Mouse (Mus musculus) limb, embryonic 12.5 days (tissue): ENCODE results near the gene Capzb. TPM values are rescaled to one million over a fixed set of nuclear protein-coding genes. Genes with fewer than 3 reads are reported as not detected.

ENCODE experiments used
- ATAC-seq: fragments of 200-750 bp; cut with Nextera tagmentation; 2 replicates; pipeline ENCODE4 v1.8.0; 2017; ENCODE audit warnings: low read depth, moderate TSS enrichment; ENCODE audit not compliant: insufficient number of reproducible peaks, insufficient read depth, low FRiP score, low TSS enrichment
- H3K27ac ChIP-seq: fragments of 300-500 bp; sonication (generic); 2 replicates; pipeline ENCODE4 v1.5.1; 2016; ENCODE audit warnings: mild to moderate bottlenecking, moderate library complexity
- H3K27me3 ChIP-seq: fragments of 300-500 bp; sonication (generic); 2 replicates; pipeline ENCODE4 v1.6.1; 2016; ENCODE audit warnings: mild to moderate bottlenecking, moderate library complexity
- H3K36me3 ChIP-seq: fragments of 300-500 bp; sonication (generic); 2 replicates; pipeline ENCODE4 v1.6.1; 2016; ENCODE audit warnings: mild to moderate bottlenecking, moderate library complexity
- H3K4me1 ChIP-seq: fragments of 300-500 bp; sonication (generic); replicated peaks from 2 replicates; pipeline ENCODE4 v1.6.1; 2016
- H3K4me2 ChIP-seq: fragments of 300-500 bp; sonication (generic); 2 replicates; pipeline ENCODE4 v1.6.1; 2016; ENCODE audit warnings: mild to moderate bottlenecking, moderate library complexity
- H3K4me3 ChIP-seq: fragments of 300-500 bp; sonication (generic); replicated peaks from 2 replicates; pipeline ENCODE4 v1.5.1; 2016; ENCODE audit warnings: mild to moderate bottlenecking
- H3K9ac ChIP-seq: fragments of 300-500 bp; sonication (generic); replicated peaks from 2 replicates; pipeline ENCODE4 v1.6.1; 2016; ENCODE audit warnings: mild to moderate bottlenecking, moderate library complexity
- H3K9me3 ChIP-seq: fragments of 300-500 bp; sonication (generic); 2 replicates; pipeline ENCODE4 v1.6.1; 2016; ENCODE audit warnings: mild to moderate bottlenecking, moderate library complexity
- WGBS: fragments of 180-500 bp; shearing (Covaris S2); methylation state at CpG from one replicate; pipeline ENCODE4 v1.1.7; 2016; 5-methylcytosine and 5-hydroxymethylcytosine counted together
- polyA plus RNA-seq: library from polyadenylated mRNA; unstranded; fragments of >200 nt; fragmentation: Nextera tagmentation; extraction: Ambion mirVana; gene quantifications from 2 replicates; pipeline ENCODE4 v1.2.1, GENCODE M21; 2016

The Capzb gene
- polyA plus RNA-seq, 1 experiment from 2014 or later: 390 TPM

DNA sequence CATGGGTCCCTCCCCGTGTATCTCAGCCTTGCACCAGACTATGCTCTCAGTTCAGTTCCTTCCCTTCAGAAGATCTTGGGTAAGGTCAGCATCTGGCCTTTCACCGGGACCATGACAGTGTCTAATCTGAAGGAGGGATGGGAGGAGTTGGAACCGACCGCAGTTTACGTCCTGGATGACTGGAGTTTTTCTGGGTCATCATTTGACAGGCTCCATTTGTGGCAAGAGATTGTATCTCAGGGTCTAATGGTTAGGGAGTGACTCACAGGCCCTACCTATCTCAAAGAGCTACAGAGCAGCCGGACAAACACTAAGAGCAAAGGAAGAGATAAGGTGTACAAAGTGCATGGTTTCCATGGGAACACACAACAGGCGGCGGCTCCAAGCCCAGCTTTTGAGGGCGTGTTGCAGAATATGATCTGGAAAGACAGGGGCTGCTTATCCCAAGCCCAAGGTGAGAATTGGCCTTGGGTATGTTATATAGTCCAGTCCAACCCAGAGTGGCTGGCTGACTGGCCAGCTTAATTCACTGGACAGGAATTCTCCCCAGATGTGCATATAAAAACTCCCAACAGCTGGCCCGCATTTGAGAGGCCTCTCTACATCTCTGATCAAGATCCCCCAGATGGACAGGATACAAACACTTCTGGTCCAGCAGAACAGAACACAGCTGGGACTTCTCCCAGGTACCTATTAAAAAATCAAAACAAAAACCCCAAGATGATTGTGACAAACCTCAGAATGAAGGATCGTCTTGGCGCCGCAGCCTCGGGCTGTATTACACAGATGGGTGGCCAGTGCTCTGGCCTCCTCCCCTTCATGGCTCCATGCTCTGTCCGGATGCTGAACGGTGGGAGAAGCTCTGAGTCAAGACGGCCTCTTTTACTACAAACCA, 12.7 kb upstream of the Capzb start:
- no peak for ATAC-seq
- H3K27ac ChIP-seq: 0 out of 2 replicates have a peak overlapping the region, but pooled peaks have one; percentile 47
- WGBS: 70% methylated on average over 17 of the region's 17 CpGs

DNA sequence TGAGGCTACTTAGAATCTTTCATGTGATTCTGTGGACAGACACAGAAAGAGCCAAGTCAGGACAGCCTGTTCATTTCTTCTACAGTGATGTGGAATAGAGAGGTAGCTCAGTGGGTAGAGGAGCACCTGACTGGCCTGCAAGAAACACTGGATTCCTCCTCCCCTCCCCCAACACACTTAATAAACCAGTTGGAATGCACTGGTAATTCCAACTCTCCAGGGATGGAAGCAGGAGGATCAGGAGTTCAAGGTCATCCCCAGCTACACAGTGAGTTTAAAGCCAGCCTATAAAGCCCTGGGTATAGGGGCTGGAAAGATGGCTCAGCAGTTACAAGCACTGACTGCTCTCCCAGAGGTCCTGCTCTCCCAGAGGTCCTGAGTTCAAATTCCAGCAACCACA, 10.2 kb upstream of the Capzb start:
- Histone ChIP-seq H3K9ac (no peak overlapping the region), H3K4me1 (no peaks in the 10 kb centered on the region; the same call in 1 of the 2 replicates), H3K4me3 (no peak overlapping the region), H3K36me3 (no peaks in the 10 kb centered on the region), H3K27me3 (no peaks in the 10 kb centered on the region), H3K9me3 (peaks cover 10% of the 10 kb centered on the region; the same call in 1 of the 2 replicates), H3K4me2 (no peak overlapping the region), H3K27ac (no peak overlapping the region)
- ATAC-seq: no peak

More for the DNA sequence above, 12.7 kb upstream of the Capzb start:
- Histone ChIP-seq H3K4me1 (peaks cover 4% of the 10 kb centered on the region), H3K4me2 (no peak overlapping the region), H3K9me3 (peaks cover 10% of the 10 kb centered on the region; the same call in 1 of the 2 replicates), H3K27me3 (no peaks in the 10 kb centered on the region), H3K4me3 (no peak overlapping the region), H3K36me3 (no peaks in the 10 kb centered on the region), H3K9ac (no peak overlapping the region)

DNA sequence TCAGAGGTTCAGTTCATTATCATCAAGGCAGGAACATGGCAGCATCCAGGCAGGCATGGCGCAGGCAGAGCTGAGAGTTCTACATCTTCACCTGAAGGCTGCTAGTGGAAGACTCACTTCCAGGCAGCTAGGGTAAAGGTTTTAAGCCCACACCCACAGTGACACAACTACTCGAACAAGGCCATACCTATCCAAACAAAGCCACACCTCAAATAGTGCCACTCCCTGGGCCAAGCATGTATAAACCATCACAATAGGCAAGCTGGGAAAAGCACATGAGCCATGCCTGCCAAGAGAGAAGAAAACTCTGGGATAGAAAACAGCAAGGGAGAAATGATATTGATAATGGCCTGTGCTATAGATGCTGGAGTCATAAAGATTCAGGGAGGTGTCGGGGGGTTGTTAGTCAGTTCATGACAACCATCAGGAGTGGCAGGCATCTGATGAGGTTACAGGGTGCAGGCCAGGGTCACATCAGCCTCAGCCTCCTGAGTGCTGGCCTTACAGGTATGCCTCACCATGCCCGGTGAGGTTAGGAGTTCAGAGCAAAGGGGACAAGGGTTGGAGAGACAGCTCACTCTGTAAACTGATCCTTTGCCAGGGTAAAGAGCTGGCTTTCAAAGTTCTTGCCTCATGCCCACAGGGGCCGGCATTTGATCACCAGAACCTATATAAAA, 6.8 kb upstream of the Capzb start:
- Histone ChIP-seq H3K36me3 (no peaks in the 10 kb centered on the region), H3K4me2 (no peak overlapping the region), H3K27me3 (no peaks in the 10 kb centered on the region), H3K4me1 (peaks cover under 1% of the 10 kb centered on the region; the same call in 1 of the 2 replicates), H3K4me3 (no peak overlapping the region), H3K9me3 (no peaks in the 10 kb centered on the region), H3K27ac (no peak overlapping the region), H3K9ac (no peak overlapping the region)
- ATAC-seq: no peak
- 91% methylated on average over 5 of the region's 5 CpGs for WGBS

DNA sequence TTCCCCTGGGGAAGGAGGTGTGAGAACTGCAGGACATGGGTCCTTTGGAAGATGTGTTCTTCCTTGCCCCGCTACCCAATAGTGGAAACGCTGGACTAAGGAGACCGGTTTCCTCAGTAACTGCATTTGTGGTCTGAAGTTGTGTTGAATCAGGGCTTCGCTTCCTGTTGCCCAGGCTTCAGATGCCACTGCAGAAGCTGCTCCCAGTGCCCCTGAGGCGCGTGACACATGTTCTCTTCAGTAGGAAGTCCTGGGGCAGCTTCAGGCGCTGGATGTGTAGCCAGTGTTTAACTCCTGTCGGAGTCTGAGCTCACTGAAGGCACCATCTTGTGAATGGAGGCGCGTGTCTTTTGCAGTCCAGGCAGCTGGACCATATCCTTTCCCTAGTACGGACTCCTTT, 4.8 kb upstream of the Capzb start:
- Histone ChIP-seq H3K27ac (no peak overlapping the region), H3K4me1 (peaks cover 12% of the 10 kb centered on the region), H3K9ac (no peak overlapping the region), H3K4me3 (no peak overlapping the region), H3K27me3 (no peaks in the 10 kb centered on the region), H3K36me3 (no peaks in the 10 kb centered on the region), H3K4me2 (no peak overlapping the region), H3K9me3 (no peaks in the 10 kb centered on the region)
- no peak for ATAC-seq
- WGBS: 84% methylated on average over 11 of the region's 11 CpGs

DNA sequence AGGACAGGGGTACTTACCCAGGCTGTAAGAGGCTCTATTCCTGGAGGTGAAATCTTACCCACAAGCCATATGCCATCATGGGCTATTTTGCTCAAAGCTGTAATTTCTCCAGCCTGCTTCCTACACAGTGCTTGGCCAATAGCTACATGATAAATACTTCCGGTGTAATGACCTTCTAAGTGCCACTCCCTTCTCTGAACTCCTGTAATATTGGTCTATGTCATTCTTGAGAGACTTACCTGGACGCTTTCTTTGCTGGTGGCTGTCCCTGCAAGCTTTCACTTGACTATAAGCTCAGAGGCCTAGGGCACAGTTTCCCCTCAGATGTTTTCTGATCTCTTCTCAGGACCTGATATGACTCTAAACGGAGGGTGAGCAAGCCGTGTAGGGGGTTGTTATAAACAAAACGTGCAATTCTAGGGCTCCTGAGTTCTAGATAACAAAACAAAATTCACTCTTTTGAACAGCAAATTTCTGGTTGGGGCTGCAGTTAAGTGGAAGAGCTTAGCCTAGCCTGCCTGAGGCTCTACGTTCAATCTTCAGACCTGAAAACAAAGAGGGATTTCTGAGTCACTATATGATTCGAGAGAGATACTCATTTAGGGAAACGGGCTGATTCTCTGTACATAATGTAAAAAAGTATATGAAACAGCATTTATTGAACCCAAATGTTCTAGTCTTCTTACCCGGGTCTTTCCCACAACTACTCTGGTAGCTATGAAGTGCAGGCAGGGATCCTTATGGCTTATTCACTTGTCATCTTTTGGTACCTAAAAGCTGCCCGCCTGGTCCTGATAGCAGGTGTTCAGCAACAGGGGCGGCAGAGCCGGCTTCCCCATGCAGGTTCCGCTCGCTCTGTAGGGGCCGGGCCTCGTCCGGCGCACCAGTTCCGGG, 847 bp upstream of the Capzb start:
- WGBS: 20% methylated on average over 19 of the region's 19 CpGs
- H3K9me3 ChIP-seq: no peaks in the 10 kb centered on the region
- ATAC-seq: no peak
- peak overlapping the region; percentile 83 for H3K4me3 ChIP-seq
- peak overlapping the region; percentile 90 for H3K27ac ChIP-seq
- H3K27me3 ChIP-seq: no peaks in the 10 kb centered on the region
- peak overlapping the region; percentile 100 for H3K4me2 ChIP-seq
- H3K9ac ChIP-seq: peak overlapping the region; percentile 77
- H3K36me3 ChIP-seq: peaks cover 3% of the 10 kb centered on the region; the same call in 1 of the 2 replicates
- H3K4me1 ChIP-seq: peaks cover 38% of the 10 kb centered on the region

DNA sequence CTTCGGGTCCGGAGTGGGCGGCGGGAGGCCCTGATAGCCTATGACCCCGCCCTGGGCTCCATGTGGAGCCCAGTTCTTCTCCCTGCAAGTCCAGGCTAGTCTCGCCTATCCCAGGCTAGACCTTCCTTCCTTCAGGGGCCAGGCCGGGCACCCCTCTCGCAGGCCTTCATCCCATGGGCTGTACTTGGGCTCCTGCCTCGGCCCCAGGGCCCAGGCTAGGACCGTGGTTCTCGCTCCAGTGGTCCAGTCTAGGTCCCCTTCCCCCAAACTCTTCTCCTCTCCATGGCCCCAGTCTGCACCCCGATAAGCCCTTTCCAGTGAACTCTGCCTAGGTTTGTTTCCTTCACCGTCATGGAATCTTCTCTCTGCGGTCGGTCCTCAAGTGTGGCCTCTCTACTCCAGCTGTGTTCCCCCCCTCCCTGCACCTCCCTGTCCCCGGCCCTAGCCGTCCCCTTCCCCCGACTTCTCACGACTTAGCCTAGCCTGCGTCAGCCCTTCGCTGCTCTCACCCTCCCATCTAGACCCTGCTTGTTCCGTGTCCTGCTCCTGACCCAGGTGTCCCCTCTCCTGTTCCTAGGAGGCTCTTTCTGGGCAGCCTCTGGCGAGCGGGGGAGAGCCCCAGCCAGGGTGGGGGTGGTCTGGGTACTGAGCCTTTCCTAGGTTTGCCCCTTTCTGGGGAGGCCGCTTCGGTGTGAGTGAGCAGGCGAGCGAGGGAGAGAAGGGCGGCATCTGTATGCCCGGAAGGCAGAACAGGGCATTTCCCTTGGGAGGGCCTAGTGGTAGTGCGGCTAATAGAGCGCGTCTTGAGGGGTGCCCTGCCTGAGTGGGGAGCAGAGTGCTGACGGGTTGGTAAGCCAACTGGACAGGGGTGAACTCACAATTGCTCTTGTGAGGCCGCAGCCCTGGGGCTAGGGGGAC, 736 bp downstream of the Capzb start:
- Histone ChIP-seq H3K4me2 (peak overlapping the region; percentile 100), H3K27ac (peak overlapping the region; percentile 88), H3K9ac (peak overlapping the region; percentile 85), H3K36me3 (peaks cover 5% of the 10 kb centered on the region; the same call in 1 of the 2 replicates), H3K9me3 (no peaks in the 10 kb centered on the region), H3K4me3 (peak overlapping the region; percentile 83), H3K4me1 (peaks cover 53% of the 10 kb centered on the region), H3K27me3 (no peaks in the 10 kb centered on the region)
- ATAC-seq: 0 out of 2 replicates have a peak, but pooled peaks have one; percentile 4
- WGBS: 4% methylated on average over 35 of the region's 35 CpGs

DNA sequence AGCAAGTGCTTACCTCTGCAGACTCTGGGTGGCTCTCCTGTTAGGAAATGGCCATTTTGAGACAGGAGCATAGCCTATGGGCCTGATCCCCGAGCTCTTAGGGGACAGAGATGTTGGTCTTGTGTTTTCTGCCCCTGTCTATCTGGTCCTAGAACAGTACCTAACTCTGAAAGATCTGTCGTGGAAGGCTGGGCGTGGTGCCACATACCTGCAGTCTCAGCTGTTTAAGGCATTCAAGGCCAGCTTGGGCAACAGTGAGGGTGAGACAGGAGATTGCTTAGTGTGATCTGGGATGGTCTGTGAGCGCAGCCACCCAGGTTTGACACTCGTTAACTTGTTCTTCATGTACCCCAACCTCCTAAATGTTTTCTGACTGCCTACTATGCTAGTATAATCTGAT, 2.4 kb downstream of the Capzb start:
- H3K36me3 ChIP-seq: peaks cover 19% of the 10 kb centered on the region
- H3K4me2 ChIP-seq: peak overlapping the region; percentile 100; the same call in 1 of the 2 replicates
- no peak overlapping the region for H3K27ac ChIP-seq
- no peaks in the 10 kb centered on the region for H3K27me3 ChIP-seq
- no peak overlapping the region for H3K4me3 ChIP-seq
- peaks cover 54% of the 10 kb centered on the region for H3K4me1 ChIP-seq
- no peaks in the 10 kb centered on the region for H3K9me3 ChIP-seq
- WGBS: 85% methylated on average over 5 of the region's 5 CpGs
- no peak for ATAC-seq
- H3K9ac ChIP-seq: no peak overlapping the region

DNA sequence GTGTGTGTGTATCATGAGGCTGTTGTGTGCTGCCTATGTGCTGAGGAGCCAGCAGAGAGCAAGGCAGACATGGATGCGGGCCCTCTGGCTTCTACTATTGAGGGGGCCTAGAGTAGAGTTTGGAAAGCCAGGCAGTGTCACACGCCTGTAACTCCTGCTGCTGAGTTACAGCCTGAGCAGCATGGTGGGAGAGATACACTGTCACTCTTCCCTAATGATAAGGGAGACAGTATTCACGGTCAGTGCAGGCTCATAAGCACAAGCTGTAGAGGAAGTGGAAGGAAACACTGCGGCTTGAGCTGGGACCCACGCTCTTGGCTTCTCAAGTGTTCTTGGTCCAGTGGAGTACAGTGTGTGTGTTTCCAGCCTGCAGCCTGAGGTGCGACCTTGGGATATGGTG, 3.8 kb downstream of the Capzb start:
- whole genome bisulfite sequencing: 89% methylated on average over 6 of the region's 6 CpGs
- Histone ChIP-seq H3K9me3 (no peaks in the 10 kb centered on the region), H3K9ac (no peak overlapping the region), H3K36me3 (peaks cover 32% of the 10 kb centered on the region), H3K27ac (no peak overlapping the region), H3K4me3 (no peak overlapping the region), H3K4me1 (peaks cover 48% of the 10 kb centered on the region), H3K27me3 (no peaks in the 10 kb centered on the region), H3K4me2 (no peak overlapping the region)
- ATAC-seq: no peak

DNA sequence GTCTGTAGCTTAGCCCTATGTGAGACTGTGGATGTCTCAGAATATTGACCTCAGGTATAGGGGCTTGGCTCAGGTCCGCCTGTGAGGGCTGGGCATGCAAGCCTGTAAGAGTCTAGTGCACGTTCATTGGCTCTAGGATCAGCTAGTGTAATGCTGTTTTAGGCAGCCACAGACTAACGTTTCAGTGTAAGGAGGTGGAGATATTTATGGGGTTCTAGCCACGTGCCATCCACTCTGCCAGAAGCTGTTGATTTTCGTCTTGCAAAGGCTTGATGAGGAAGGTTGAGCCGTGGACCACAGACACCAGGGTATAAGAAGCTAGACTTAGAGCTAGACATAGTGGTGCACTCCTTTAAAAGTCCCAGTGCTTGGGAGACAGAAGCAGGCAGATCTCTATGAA, 4.2 kb downstream of the Capzb start:
- H3K4me3 ChIP-seq: no peak overlapping the region
- no peak overlapping the region for H3K27ac ChIP-seq
- no peaks in the 10 kb centered on the region for H3K27me3 ChIP-seq
- H3K36me3 ChIP-seq: peaks cover 37% of the 10 kb centered on the region
- H3K9me3 ChIP-seq: no peaks in the 10 kb centered on the region
- H3K4me1 ChIP-seq: peaks cover 43% of the 10 kb centered on the region
- no peak for ATAC-seq
- H3K4me2 ChIP-seq: no peak overlapping the region
- WGBS: 77% methylated on average over 6 of the region's 6 CpGs
- H3K9ac ChIP-seq: no peak overlapping the region; the same call in 1 of the 2 replicates

DNA sequence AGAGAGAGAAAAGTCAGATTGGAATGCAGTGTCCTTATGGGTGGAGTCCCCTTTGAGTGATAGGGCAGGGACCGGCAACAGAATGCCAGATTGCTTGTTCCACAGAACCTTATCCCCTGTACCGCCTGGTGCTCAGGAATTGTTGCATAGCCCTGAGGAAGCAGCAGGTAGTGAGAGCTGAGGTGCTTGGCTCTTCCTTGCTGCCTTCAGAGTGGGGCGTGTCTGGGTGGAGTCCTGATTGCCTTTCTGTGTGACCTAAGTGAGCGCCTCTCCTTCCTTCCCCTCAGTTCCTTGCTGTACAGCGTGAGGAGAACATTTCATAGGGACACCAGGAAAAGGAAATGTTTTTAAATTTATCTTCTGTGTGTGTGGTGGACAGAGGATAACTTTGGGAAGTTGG, 4.8 kb downstream of the Capzb start:
- WGBS: 76% methylated on average over 5 of the region's 5 CpGs
- Histone ChIP-seq H3K9me3 (no peaks in the 10 kb centered on the region), H3K36me3 (peaks cover 39% of the 10 kb centered on the region), H3K9ac (no peak overlapping the region), H3K4me2 (no peak overlapping the region), H3K4me3 (no peak overlapping the region), H3K27me3 (no peaks in the 10 kb centered on the region), H3K4me1 (peaks cover 42% of the 10 kb centered on the region), H3K27ac (0 out of 2 replicates have a peak overlapping the region, but pooled peaks have one; percentile 17)
- ATAC-seq: no peak
